Mouse (Mus musculus) brown adipose tissue, adult 24 weeks (tissue): ENCODE measurements around the gene Cdh1. TPM values are rescaled to one million over a fixed set of nuclear protein-coding genes. Genes with fewer than 3 reads are reported as not detected.
"Not testable (repeated sequence)": the region's sequence is repeated elsewhere in the genome, so short reads cannot be mapped to it uniquely, and the experiment has no call there.

Experiments
- H3K27ac ChIP-seq: fragments of 200-500 bp; replicated peaks from 2 replicates; pipeline ENCODE4 v1.5.1; 2012; ENCODE audit warnings: low read depth, mild to moderate bottlenecking, low read length
- H3K4me1 ChIP-seq: fragments of 200-500 bp; 2 replicates; pipeline ENCODE4 v1.6.1; 2012; ENCODE audit warnings: low read length, mixed read lengths; ENCODE audit not compliant: control insufficient read depth, insufficient read depth, insufficient read length
- H3K4me3 ChIP-seq: fragments of 200-500 bp; 2 replicates; pipeline ENCODE4 v1.5.1; 2012; ENCODE audit warnings: low read depth, mild to moderate bottlenecking, low read length, moderate library complexity; ENCODE audit not compliant: insufficient read depth
- polyA plus RNA-seq: library from polyadenylated mRNA; stranded (reverse); fragments of >200 nt; gene quantifications from 2 replicates; pipeline ENCODE4 v1.2.4, GENCODE M21; 2012; ENCODE audit not compliant: missing spikeins, insufficient read depth, insufficient read length

The Cdh1 gene
- polyA plus RNA-seq, 1 experiment = not detected

DNA sequence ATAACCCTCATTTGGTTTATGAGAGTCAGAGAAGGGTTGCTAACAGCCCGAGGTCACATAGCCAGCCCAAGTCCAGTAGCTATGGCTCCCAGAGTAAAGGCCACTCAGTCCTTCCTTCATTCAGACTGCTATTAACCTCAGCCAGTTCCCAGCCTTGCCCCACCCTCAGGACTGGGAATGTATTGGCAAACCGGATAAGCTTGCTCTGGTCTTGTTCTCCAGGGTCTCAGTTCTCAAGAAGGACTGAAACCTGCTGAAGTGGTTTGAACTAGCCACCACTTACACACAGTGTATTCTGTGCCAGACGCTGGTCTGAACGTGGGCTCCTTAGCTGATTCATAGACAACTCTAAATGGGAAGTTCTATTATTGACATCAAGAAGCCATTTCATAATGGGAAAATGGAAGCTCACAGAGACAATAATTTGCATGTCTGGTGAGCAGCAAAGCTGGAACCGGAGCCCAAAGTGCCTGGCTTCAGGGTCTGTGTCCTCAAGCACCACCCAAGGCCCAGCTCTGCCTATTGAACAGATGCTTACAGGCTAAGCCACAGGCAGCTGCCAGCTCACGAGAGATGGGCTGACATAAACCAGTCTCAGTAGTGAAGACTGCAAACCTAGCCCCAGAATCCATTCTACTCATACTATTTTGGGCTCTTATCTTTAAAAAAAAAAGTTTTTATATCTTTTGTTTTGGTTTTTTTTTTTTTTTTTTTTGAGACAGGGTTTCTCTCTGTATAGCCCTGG lies 21.6 kb upstream of the Cdh1 start:
- Histone ChIP-seq H3K27ac (no peak overlapping the region), H3K4me3 (no peak overlapping the region), H3K4me1 (no peaks in the 10 kb centered on the region)

DNA sequence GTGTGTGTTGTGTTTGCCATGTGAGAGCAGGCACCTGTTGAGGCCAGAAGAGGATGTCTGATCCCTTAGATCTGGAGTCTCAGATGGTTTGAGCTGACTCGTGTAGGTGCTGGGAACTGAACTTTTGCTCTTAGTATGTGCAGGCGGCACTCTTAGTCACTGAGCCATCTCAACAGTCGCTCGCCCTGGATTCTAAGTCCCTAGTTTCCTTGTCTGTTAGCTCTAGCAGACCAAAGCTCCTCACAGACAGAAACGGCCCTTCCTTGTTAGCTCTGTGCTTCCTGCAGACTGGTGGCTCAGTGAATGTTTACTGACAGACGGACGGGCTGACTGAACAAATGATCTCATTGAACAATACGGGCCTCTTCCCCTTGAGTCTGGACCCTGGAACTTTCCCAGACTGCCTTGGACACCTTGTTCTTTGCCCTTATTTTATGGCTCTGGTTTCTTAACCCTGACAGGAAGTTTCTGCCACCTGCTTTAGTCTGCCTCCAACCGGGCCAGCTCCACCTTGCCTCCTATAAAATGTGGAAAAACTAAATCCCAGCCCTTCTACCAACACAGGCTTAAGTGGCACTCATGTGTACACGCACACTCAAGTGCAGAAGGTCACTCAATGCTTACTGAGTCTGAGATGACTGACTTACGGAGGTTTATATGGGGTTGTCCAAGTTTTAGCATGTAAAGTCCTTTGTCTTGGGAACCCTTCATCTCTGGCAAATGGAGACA lies 18.0 kb upstream of the Cdh1 start:
- Histone ChIP-seq H3K27ac (no peak overlapping the region), H3K4me1 (no peaks in the 10 kb centered on the region), H3K4me3 (no peak overlapping the region)

DNA sequence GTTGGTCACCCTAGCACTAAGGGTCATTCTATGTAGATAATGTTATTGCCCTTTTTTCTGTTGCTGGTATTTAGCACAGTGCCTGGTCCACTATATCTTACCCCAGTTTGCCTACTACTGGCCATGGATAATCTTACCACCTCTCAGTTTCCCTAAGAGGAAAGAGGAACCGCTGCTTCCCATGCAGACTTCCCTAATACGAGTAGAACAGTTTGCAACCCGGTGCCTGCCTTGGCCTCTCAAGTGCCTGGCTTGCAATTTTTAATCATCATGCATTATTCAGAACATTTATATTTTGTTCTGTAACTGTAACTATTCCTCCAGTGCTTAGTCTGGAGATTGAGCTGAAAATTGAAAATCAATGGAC lies 17.5 kb upstream of the Cdh1 start:
- H3K27ac ChIP-seq = no peak overlapping the region
- H3K4me3 ChIP-seq = no peak overlapping the region
- H3K4me1 ChIP-seq = no peaks in the 10 kb centered on the region

DNA sequence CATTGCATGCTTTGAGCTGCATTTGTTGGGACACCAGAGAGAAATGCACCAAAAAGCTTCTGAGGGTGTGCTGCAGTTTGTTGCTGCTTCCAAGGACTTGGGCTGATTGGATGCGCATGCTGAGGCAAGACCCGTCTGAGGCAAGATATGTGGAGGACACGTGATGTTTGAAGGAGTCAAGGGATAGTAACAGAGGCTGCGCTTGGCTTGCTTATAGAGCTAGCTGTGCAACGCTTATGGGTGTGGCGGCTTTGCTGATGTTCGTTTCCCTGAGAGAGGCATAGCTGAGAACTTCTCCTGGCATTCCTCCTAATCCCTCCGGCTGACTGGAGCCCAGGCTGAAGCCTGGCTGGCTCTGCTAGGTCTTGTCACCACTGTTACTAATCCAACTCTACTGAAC lies 16.3 kb upstream of the Cdh1 start:
- H3K4me3 ChIP-seq = no peak overlapping the region
- no peaks in the 10 kb centered on the region for H3K4me1 ChIP-seq
- no peak overlapping the region for H3K27ac ChIP-seq

DNA sequence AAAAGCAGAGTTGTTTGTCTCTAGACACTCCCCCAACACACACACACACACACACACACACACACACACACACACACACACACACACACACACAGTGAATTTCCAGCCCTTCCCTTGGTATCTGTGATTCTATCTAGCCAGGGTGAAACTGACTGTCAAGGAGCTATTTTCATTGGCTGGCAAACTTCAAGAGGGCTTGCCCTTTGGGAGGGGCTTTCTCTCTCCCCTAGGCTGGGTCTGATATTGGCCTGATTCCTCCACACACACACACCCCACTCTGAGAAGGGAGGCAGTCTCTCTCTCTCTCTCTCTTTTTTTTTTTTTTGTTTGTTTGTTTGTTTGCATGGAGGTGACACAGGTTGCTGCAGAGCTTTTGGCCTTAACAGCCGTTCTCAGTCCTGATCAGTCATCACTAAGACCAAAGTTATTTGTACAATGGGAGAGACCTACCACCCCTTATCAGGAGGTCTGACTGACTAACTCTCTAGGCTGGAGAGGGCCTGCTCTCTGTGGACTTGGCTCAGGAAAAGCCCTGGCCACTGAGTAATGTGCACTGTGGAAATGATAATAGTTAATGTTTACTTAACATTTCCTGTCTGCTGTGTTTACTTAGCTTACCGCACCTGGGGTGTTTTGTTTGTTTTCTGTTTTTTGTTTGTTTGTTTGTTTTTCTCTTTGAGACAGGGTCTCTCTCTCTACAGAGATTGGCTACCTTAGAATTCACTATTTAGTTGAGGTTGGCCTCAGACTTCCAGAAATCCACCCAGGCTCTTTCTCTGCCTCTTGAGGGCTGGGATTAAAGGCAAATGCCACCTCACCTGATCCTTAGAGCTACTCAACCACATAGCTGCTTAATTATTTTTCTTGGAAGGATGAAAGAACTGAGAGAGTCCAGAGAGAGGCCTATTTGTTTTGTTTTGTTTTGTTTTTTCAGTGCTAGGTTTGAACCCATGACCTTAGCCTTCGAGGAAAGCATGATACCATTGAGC lies 14.4 kb upstream of the Cdh1 start:
- H3K27ac ChIP-seq = no peak overlapping the region
- no peaks in the 10 kb centered on the region for H3K4me1 ChIP-seq
- H3K4me3 ChIP-seq = no peak overlapping the region

DNA sequence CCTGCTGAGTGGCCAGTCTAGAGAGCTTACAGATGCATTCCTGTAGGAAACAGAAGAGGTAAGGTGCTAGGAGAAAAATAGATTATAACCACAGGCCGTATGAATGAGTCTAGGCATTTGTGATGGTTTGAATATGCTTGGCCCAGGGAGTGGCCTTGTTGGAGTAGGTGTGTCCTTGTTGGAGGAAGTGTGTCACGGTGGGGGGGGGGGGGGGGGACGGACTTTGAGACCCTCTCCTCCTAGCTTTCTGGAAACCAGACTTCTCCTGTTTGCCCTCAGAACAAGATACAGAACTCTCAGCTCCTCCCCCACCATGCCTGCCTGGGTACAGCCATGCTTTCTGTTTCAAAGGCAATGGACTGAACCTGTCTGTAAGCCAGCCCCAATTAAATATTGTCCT lies 10.7 kb upstream of the Cdh1 start:
- H3K4me1 ChIP-seq = no peaks in the 10 kb centered on the region
- no peak overlapping the region for H3K4me3 ChIP-seq
- no peak overlapping the region for H3K27ac ChIP-seq

DNA sequence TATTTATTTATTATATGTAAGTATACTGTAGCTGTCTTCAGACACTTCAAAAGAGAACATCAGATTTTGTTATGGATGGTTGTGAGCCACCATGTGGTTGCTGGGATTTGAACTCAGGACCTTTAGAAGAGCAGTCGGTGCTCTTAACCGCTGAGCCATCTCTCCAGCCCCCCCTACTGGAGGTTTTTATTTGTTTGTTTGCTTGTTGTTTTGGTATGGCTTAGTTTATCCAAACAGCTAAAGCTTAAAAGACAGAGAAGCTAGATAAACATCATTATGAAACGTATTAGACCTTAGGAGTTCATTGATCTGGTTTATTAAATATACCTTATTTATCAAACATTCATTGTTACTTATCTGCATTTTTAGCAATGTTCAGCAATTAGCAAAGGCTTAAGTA lies 7.5 kb upstream of the Cdh1 start:
- not testable (repeated sequence) for H3K4me3 ChIP-seq, H3K27ac ChIP-seq, H3K4me1 ChIP-seq

GRCm38 (mm10) chr8:106597067-106597466 lies 6.1 kb upstream of the Cdh1 start:
- Histone ChIP-seq H3K27ac (no peak overlapping the region), H3K4me1 (no peaks in the 10 kb centered on the region), H3K4me3 (no peak overlapping the region)

DNA sequence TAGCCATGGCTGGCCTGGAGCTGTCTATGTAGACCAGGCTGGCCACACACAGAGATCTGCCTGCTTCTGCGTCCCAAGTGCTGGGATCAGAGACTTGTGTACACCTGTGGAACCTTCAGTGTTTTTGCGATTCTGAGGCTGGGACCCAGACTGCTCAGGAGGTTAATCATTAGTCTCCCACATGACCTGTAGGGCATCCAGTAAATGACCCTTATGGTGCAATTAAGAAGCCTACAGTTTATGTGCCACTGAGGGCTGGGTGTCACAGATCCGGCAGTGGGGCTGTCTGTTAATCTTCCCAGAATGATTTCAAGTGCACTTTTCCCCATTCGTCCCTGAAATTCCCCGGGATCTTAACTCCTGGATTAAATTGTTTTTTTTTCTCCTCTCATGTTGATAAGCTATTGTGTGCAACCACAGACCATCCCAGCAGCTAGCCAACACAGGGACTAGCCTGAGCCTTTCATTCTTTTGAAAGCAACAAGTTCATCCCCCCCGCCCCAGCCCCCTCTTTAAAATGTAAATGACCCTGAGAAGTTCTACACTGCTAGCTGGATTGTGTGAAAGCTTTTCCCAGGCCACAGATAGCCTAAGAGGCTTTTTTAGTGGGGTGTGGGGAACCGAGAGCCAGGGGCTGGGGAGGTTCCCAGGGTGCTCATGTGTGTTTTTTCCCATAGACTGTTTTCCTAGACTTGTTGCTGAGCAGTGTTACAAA lies 3.7 kb upstream of the Cdh1 start:
- Histone ChIP-seq H3K4me1 (peaks cover 4% of the 10 kb centered on the region; the same call in 1 of the 2 replicates), H3K27ac (no peak overlapping the region), H3K4me3 (no peak overlapping the region)

- Histone ChIP-seq H3K4me3 (no peak overlapping the region), H3K27ac (no peak overlapping the region)
Observed at GRCm38 (mm10) chr8:106603933-106604332, 782 bp downstream of the Cdh1 start.

GRCm38 (mm10) chr8:106605657-106606056 lies 2.5 kb downstream of the Cdh1 start:
- Histone ChIP-seq H3K4me1 (peaks cover 4% of the 10 kb centered on the region; the same call in 1 of the 2 replicates), H3K27ac (no peak overlapping the region), H3K4me3 (no peak overlapping the region)

More at GRCm38 (mm10) chr8:106603933-106604332, 782 bp downstream of the Cdh1 start:
- H3K4me1 ChIP-seq = peaks cover 4% of the 10 kb centered on the region; the same call in 1 of the 2 replicates

- Histone ChIP-seq H3K27ac (no peak overlapping the region), H3K4me3 (no peak overlapping the region), H3K4me1 (peaks cover 4% of the 10 kb centered on the region; the same call in 1 of the 2 replicates)
Observed at GRCm38 (mm10) chr8:106606121-106606520, 3.0 kb downstream of the Cdh1 start.

- H3K27ac ChIP-seq = no peak overlapping the region
- H3K4me3 ChIP-seq = no peak overlapping the region
- H3K4me1 ChIP-seq = peaks cover 4% of the 10 kb centered on the region; the same call in 1 of the 2 replicates
Observed at GRCm38 (mm10) chr8:106606601-106607145, 3.5 kb downstream of the Cdh1 start.

GRCm38 (mm10) chr8:106607783-106608182 lies 4.6 kb downstream of the Cdh1 start:
- H3K27ac ChIP-seq, H3K4me3 ChIP-seq, H3K4me1 ChIP-seq: not testable (repeated sequence)
